Mouse (Mus musculus) forebrain, embryonic 13.5 days (tissue): Measurements from ENCODE around the gene Uri1. TPM values are rescaled to one million over a fixed set of nuclear protein-coding genes. Genes with fewer than 3 reads are reported as not detected.

Experiments used
- ATAC-seq: fragments of 200-750 bp; cut with Nextera tagmentation; 2 replicates; pipeline ENCODE4 v1.8.0; 2017
- H3K27ac ChIP-seq: fragments of 300-500 bp; sonication (generic); 2 replicates; pipeline ENCODE4 v1.5.1; 2015; ENCODE audit warnings: inconsistent platforms, mild to moderate bottlenecking, moderate library complexity
- H3K27me3 ChIP-seq: fragments of 300-500 bp; sonication (generic); 2 replicates; pipeline ENCODE4 v1.6.1; 2015; ENCODE audit warnings: mild to moderate bottlenecking, inconsistent platforms
- H3K36me3 ChIP-seq: fragments of 300-500 bp; sonication (generic); 2 replicates; pipeline ENCODE4 v1.6.1; 2015; ENCODE audit warnings: mild to moderate bottlenecking, inconsistent platforms; ENCODE audit not compliant: poor library complexity, severe bottlenecking
- H3K4me1 ChIP-seq: fragments of 300-500 bp; sonication (generic); 2 replicates; pipeline ENCODE4 v1.6.1; 2015; ENCODE audit warnings: inconsistent platforms
- H3K4me2 ChIP-seq: fragments of 300-500 bp; sonication (generic); 2 replicates; pipeline ENCODE4 v1.6.1; 2015; ENCODE audit warnings: inconsistent platforms, mild to moderate bottlenecking, moderate library complexity
- H3K4me3 ChIP-seq: fragments of 300-500 bp; sonication (generic); 2 replicates; pipeline ENCODE4 v1.5.1; 2015; ENCODE audit warnings: mild to moderate bottlenecking, inconsistent platforms
- H3K9ac ChIP-seq: fragments of 300-500 bp; sonication (generic); 2 replicates; pipeline ENCODE4 v1.6.1; 2015; ENCODE audit warnings: mild to moderate bottlenecking, inconsistent platforms
- H3K9me3 ChIP-seq: fragments of 300-500 bp; sonication (generic); replicated peaks from 2 replicates; pipeline ENCODE4 v1.6.1; 2016; ENCODE audit warnings: inconsistent platforms
- WGBS: fragments of 180-500 bp; shearing (Covaris S2); methylation state at CpG from one replicate; pipeline ENCODE4 v1.1.7; 2015; 5-methylcytosine and 5-hydroxymethylcytosine counted together
- polyA plus RNA-seq: library from polyadenylated mRNA; unstranded; fragments of >200 nt; fragmentation: Nextera tagmentation; extraction: Ambion mirVana; gene quantifications from 2 replicates; pipeline ENCODE4 v1.2.1, GENCODE M21; 2015

The Uri1 gene
- 35.0 and 37.7 TPM in 2 replicates for polyA plus RNA-seq

- H3K36me3 ChIP-seq = no peaks in the 10 kb centered on the region
- H3K4me3 ChIP-seq = no peak within 1 kb of the TSS
- ATAC-seq = no peak
- no peaks in the 10 kb centered on the region; the same call in 1 of the 2 replicates for H3K27me3 ChIP-seq
- H3K9me3 ChIP-seq = no peaks in the 10 kb centered on the region
- WGBS = 93% methylated on average over 8 of the region's 8 CpGs
- H3K9ac ChIP-seq = no peak within 1 kb of the TSS
- H3K4me1 ChIP-seq = no peaks in the 10 kb centered on the region
- H3K27ac ChIP-seq = no peak within 1 kb of the TSS
- H3K4me2 ChIP-seq = no peak within 1 kb of the TSS
Measured at GRCm38 (mm10) chr7:38023451-38023850, at the start of gene Uri1. Gene Uri1 (minus strand): TSS chr7:38023551.

DNA sequence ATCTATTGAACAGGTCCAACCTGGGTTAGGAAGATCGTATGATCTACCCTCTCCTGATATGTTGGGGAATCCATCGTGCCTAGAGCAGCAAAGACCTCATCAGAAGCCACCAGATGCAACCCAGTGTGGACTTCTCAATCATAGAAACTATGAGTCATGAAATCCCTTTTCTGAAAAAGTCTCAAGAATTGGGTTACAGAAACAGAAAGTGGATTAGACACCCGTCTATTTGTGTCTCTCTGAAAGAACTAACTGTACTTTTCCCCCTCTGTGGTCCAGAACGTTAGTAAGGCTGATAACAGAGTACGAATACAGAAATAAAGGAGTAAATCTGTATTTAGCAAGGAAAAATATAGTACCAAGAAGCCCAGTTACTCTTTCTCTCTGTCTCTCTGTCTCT is 47.7 kb upstream of the Uri1 start:
- Histone ChIP-seq H3K9ac (no peak overlapping the region), H3K27ac (no peak overlapping the region)

GRCm38 (mm10) chr7:38070663-38071062 is 47.3 kb upstream of the Uri1 start:
- ATAC-seq = no peak
- Histone ChIP-seq H3K9ac (no peak overlapping the region), H3K27me3 (0 out of 2 replicates have a peak, but pooled peaks cover 7% of the 10 kb centered on the region), H3K36me3 (no peaks in the 10 kb centered on the region), H3K27ac (no peak overlapping the region), H3K4me3 (no peak overlapping the region), H3K4me2 (no peak overlapping the region), H3K9me3 (no peaks in the 10 kb centered on the region), H3K4me1 (peaks cover 21% of the 10 kb centered on the region)
- 36% methylated on average over 2 of the region's 2 CpGs for WGBS

More for the DNA sequence above, 47.7 kb upstream of the Uri1 start:
- Histone ChIP-seq H3K27me3 (0 out of 2 replicates have a peak, but pooled peaks cover 7% of the 10 kb centered on the region), H3K36me3 (no peaks in the 10 kb centered on the region), H3K4me3 (no peak overlapping the region), H3K4me1 (peaks cover 21% of the 10 kb centered on the region), H3K4me2 (no peak overlapping the region), H3K9me3 (no peaks in the 10 kb centered on the region)
- 85% methylated on average over 5 of the region's 5 CpGs for WGBS
- no peak for ATAC-seq

DNA sequence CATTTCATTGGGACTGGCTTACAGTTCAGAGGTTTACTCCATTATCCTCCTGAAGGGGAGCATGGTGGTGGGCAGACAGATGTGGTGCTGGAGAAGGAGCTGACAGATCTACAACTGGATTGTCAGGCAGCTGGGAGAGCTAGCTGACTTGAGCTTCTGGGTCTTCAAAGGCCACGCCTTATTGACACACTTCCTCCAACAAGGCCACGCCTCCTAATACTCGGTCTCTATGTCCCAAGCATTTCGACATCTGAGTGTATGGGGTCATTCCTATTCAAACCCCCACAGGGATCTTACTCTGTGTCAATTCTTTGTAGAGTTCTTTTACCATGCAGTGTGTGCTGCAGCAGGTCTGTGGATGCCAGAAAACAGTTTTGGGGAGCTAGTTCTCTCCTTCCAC is 41.1 kb upstream of the Uri1 start:
- 58% methylated on average over 4 of the region's 4 CpGs for WGBS
- H3K27me3 ChIP-seq = no peaks in the 10 kb centered on the region
- no peak for ATAC-seq
- H3K9ac ChIP-seq = no peak overlapping the region
- no peak overlapping the region for H3K4me2 ChIP-seq
- no peak overlapping the region for H3K27ac ChIP-seq
- no peaks in the 10 kb centered on the region for H3K36me3 ChIP-seq
- H3K4me1 ChIP-seq = 0 out of 2 replicates have a peak, but pooled peaks cover 3% of the 10 kb centered on the region
- no peaks in the 10 kb centered on the region for H3K9me3 ChIP-seq
- H3K4me3 ChIP-seq = no peak overlapping the region

- Histone ChIP-seq H3K4me1 (0 out of 2 replicates have a peak, but pooled peaks cover 3% of the 10 kb centered on the region), H3K27ac (no peak overlapping the region)
- under 1% methylated on average over 56 of the region's 57 CpGs for WGBS
Measured at GRCm38 (mm10) chr7:38061060-38061970, 38.0 kb upstream of the Uri1 start.

GRCm38 (mm10) chr7:38059636-38060330 is 36.4 kb upstream of the Uri1 start:
- Histone ChIP-seq H3K9me3 (no peaks in the 10 kb centered on the region), H3K36me3 (no peaks in the 10 kb centered on the region), H3K9ac (no peak overlapping the region), H3K4me3 (no peak overlapping the region), H3K4me1 (0 out of 2 replicates have a peak, but pooled peaks cover 3% of the 10 kb centered on the region), H3K27ac (no peak overlapping the region), H3K4me2 (no peak overlapping the region), H3K27me3 (no peaks in the 10 kb centered on the region)
- ATAC-seq = no peak
- 74% methylated on average over 8 of the region's 8 CpGs for WGBS

More at GRCm38 (mm10) chr7:38061060-38061970, 38.0 kb upstream of the Uri1 start:
- peak overlapping the region; percentile 47 for H3K4me3 ChIP-seq
- ATAC-seq = peak; percentile 93
- H3K4me2 ChIP-seq = peak overlapping the region; percentile 64
- no peaks in the 10 kb centered on the region for H3K36me3 ChIP-seq
- no peaks in the 10 kb centered on the region for H3K27me3 ChIP-seq
- no peaks in the 10 kb centered on the region for H3K9me3 ChIP-seq
- H3K9ac ChIP-seq = peak overlapping the region; percentile 58

- H3K4me1 ChIP-seq = 0 out of 2 replicates have a peak, but pooled peaks cover 3% of the 10 kb centered on the region
- WGBS = 62% methylated on average over 7 of the region's 7 CpGs
- H3K27ac ChIP-seq = no peak overlapping the region
- no peaks in the 10 kb centered on the region for H3K27me3 ChIP-seq
- no peak for ATAC-seq
- no peaks in the 10 kb centered on the region for H3K36me3 ChIP-seq
- no peaks in the 10 kb centered on the region for H3K9me3 ChIP-seq
- no peak overlapping the region for H3K4me3 ChIP-seq
- no peak overlapping the region for H3K9ac ChIP-seq
- H3K4me2 ChIP-seq = no peak overlapping the region
Measured at GRCm38 (mm10) chr7:38059096-38059495, 35.7 kb upstream of the Uri1 start.

DNA sequence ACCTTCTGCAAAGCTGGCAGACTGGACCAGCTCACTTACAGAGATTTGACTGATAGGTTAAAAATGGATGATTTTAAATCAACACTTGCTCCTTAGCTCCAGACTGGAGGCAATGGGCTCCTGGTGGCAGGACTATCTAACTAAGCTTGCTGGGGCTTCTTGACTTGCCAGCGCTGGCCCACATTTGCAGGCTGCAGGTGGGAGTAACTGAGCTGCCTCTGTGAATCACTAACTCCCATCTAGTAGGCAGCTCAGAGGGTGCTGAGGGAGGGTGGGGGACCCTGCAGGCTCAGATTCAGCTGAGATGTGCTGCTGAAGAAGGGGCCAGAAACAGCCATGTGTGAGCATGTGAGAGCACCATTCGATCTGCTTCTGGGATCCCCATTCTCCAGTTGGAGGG is 32.6 kb upstream of the Uri1 start:
- H3K27ac ChIP-seq = no peak overlapping the region
- H3K9me3 ChIP-seq = no peaks in the 10 kb centered on the region
- no peak for ATAC-seq
- 95% methylated on average over 2 of the region's 2 CpGs for WGBS
- H3K4me2 ChIP-seq = no peak overlapping the region
- no peak overlapping the region for H3K9ac ChIP-seq
- no peaks in the 10 kb centered on the region for H3K27me3 ChIP-seq
- no peak overlapping the region for H3K4me3 ChIP-seq
- H3K36me3 ChIP-seq = no peaks in the 10 kb centered on the region
- H3K4me1 ChIP-seq = no peaks in the 10 kb centered on the region

GRCm38 (mm10) chr7:38054246-38054645 is 30.9 kb upstream of the Uri1 start:
- Histone ChIP-seq H3K27me3 (no peaks in the 10 kb centered on the region), H3K27ac (no peak overlapping the region), H3K4me3 (no peak overlapping the region), H3K36me3 (no peaks in the 10 kb centered on the region), H3K9ac (no peak overlapping the region), H3K9me3 (no peaks in the 10 kb centered on the region), H3K4me2 (no peak overlapping the region), H3K4me1 (no peaks in the 10 kb centered on the region)
- WGBS = 88% methylated on average over 9 of the region's 9 CpGs
- no peak for ATAC-seq

- Histone ChIP-seq H3K9me3 (no peaks in the 10 kb centered on the region), H3K4me1 (no peaks in the 10 kb centered on the region), H3K4me3 (no peak overlapping the region), H3K9ac (no peak overlapping the region), H3K36me3 (no peaks in the 10 kb centered on the region), H3K27me3 (no peaks in the 10 kb centered on the region), H3K27ac (no peak overlapping the region), H3K4me2 (no peak overlapping the region)
- WGBS = 59% methylated on average over 5 of the region's 5 CpGs
- no peak for ATAC-seq
Measured at GRCm38 (mm10) chr7:38047229-38047628, 23.9 kb upstream of the Uri1 start.

DNA sequence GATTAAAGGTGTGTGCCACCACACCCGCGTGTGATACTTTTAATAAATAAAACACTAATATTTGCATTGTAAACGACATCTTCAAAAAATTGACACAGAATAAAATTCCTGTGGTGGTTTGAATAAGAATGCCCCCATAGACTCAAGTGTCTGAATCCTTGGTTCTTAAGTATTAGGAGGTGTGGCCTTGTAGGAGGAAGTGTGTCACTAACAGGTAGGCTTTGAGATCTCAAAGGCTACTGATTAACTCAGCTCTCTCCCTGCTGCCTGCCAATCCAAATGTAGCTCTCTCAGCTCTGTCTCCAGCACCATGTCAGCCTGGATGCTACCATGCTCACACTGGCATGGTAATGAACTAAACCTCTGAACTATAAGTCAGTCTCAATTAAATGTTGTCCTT is 17.9 kb upstream of the Uri1 start:
- Histone ChIP-seq H3K36me3 (no peaks in the 10 kb centered on the region), H3K4me2 (no peak overlapping the region), H3K27me3 (no peaks in the 10 kb centered on the region), H3K4me3 (no peak overlapping the region), H3K4me1 (no peaks in the 10 kb centered on the region), H3K9me3 (no peaks in the 10 kb centered on the region), H3K27ac (no peak overlapping the region), H3K9ac (no peak overlapping the region)
- WGBS = 85% methylated on average over 3 of the region's 3 CpGs
- no peak for ATAC-seq

DNA sequence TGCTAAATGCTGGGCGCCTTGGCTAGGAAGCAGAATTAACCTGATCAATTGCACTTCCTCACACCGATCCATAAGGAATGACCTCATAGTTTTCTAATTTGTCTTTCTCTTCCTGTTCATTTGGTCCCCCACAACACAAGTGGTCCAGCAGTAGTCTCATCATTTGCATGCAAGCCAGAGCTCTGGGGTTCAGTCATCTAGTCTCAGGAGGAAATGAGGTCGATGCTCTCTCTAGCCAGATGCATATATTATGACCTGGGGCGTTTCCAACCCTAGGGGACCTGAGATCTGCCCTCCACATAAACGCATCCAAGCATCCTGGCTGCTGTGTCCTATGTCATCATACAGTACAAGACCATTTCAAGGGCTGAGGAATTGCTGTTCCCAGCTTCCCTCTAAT is 14.2 kb upstream of the Uri1 start:
- H3K27ac ChIP-seq = no peak overlapping the region
- ATAC-seq = no peak
- no peaks in the 10 kb centered on the region for H3K9me3 ChIP-seq
- WGBS = 82% methylated on average over 5 of the region's 5 CpGs
- H3K36me3 ChIP-seq = no peaks in the 10 kb centered on the region
- no peak overlapping the region for H3K4me3 ChIP-seq
- H3K4me1 ChIP-seq = no peaks in the 10 kb centered on the region
- H3K9ac ChIP-seq = no peak overlapping the region
- no peak overlapping the region for H3K4me2 ChIP-seq
- H3K27me3 ChIP-seq = no peaks in the 10 kb centered on the region
